Mouse (Mus musculus): ENCODE data around the gene Tmem125. TPM values are rescaled to one million over a fixed set of nuclear protein-coding genes. Genes with fewer than 3 reads are reported as not detected.

Gene Tmem125
- polyA plus RNA-seq, 1 experiment from 2014 or later: 0.90 TPM

DNA sequence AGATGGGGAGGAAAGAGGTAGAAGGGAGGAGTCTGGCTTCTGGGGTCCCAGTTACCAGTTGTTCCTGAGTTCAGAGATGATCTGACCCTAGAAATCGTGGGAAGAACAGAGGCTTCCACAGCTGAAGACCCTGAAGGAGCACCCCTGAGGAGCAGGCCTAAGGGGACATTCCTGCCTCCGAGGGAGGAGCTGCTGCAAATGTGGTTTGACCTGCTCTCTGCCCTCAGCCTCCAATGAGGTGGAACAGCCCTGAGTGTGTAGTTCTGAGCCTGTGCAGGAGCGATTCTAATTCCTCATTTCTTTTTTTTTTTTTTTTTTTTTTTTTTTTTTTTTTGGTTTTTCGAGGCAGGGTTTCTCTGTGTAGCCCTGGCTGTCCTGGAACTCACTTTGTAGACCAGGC is 10.7 kb downstream of the Tmem125 start:
- no peaks in the 10 kb centered on the region for H3K36me3 ChIP-seq (replicated peaks; ENCODE audit: control insufficient read depth, insufficient read depth, low read depth, low read length)
- H3K9ac ChIP-seq (replicated peaks; ENCODE audit: low read length): no peak overlapping the region
- H3K27me3 ChIP-seq (ENCODE audit: control insufficient read depth, insufficient read depth, low read length): no peaks in the 10 kb centered on the region
- 36% methylated on average over 3 of the region's 4 CpGs for WGBS
- no peak overlapping the region for H3K27ac ChIP-seq (replicated peaks; ENCODE audit: low read depth, low read length)
- no peak overlapping the region for H3K4me2 ChIP-seq (ENCODE audit: low read depth, low read length)
- no peaks in the 10 kb centered on the region for H3K4me1 ChIP-seq (ENCODE audit: control insufficient read depth, insufficient read depth, low read length)
- ATAC-seq (replicated peaks; ENCODE audit: insufficient number of reproducible peaks, low FRiP score, low TSS enrichment, low read depth): no peak
- no peaks in the 10 kb centered on the region for H3K9me3 ChIP-seq (replicated peaks; ENCODE audit: control insufficient read depth, low read length)
- DNase-seq (ENCODE audit: low spot score): no peak
- H3K4me3 ChIP-seq (ENCODE audit: low read depth, low read length): no peak overlapping the region

GRCm38 (mm10) chr4:118532663-118533062 is 11.2 kb downstream of the Tmem125 start:
- Histone ChIP-seq H3K4me2 (ENCODE audit: low read depth, low read length) (no peak overlapping the region), H3K9ac (replicated peaks; ENCODE audit: low read length) (no peak overlapping the region), H3K36me3 (replicated peaks; ENCODE audit: control insufficient read depth, insufficient read depth, low read depth, low read length) (no peaks in the 10 kb centered on the region), H3K27ac (replicated peaks; ENCODE audit: low read depth, low read length) (no peak overlapping the region), H3K4me3 (ENCODE audit: low read depth, low read length) (no peak overlapping the region), H3K27me3 (ENCODE audit: control insufficient read depth, insufficient read depth, low read length) (no peaks in the 10 kb centered on the region), H3K9me3 (replicated peaks; ENCODE audit: control insufficient read depth, low read length) (no peaks in the 10 kb centered on the region), H3K4me1 (ENCODE audit: control insufficient read depth, insufficient read depth, low read length) (no peaks in the 10 kb centered on the region)
- ATAC-seq (replicated peaks; ENCODE audit: insufficient number of reproducible peaks, low FRiP score, low TSS enrichment, low read depth): no peak
- no peak for DNase-seq (ENCODE audit: low spot score)
- 78% methylated on average over 5 of the region's 5 CpGs for WGBS

DNA sequence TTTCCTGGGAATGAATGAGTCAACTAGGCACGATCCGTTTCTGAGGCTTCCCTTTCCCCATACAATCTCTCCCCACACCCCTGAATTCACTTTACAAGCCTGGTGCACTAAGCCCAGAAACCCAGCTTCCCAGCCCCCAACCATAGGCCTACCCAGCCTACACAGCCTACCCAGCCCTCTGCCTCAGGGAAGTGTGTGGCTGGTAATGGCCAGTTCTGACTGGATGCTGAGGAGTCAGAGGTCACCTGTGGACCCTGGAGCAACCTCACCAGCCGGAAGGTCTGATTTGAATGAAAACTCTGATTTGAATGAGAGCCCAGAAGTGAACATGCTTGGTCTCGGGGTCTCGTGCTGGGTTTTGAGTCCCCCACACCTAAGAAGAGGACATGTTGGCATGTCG is 16.1 kb downstream of the Tmem125 start:
- Histone ChIP-seq H3K36me3 (replicated peaks; ENCODE audit: control insufficient read depth, insufficient read depth, low read depth, low read length) (no peaks in the 10 kb centered on the region), H3K4me1 (ENCODE audit: control insufficient read depth, insufficient read depth, low read length) (no peaks in the 10 kb centered on the region), H3K27me3 (ENCODE audit: control insufficient read depth, insufficient read depth, low read length) (no peaks in the 10 kb centered on the region), H3K4me3 (ENCODE audit: low read depth, low read length) (no peak overlapping the region), H3K9me3 (replicated peaks; ENCODE audit: control insufficient read depth, low read length) (no peaks in the 10 kb centered on the region), H3K9ac (replicated peaks; ENCODE audit: low read length) (no peak overlapping the region), H3K27ac (replicated peaks; ENCODE audit: low read depth, low read length) (no peak overlapping the region), H3K4me2 (ENCODE audit: low read depth, low read length) (no peak overlapping the region)
- 76% methylated on average over 6 of the region's 6 CpGs for WGBS
- no peak for DNase-seq (ENCODE audit: low spot score)
- ATAC-seq (replicated peaks; ENCODE audit: insufficient number of reproducible peaks, low FRiP score, low TSS enrichment, low read depth): no peak

DNA sequence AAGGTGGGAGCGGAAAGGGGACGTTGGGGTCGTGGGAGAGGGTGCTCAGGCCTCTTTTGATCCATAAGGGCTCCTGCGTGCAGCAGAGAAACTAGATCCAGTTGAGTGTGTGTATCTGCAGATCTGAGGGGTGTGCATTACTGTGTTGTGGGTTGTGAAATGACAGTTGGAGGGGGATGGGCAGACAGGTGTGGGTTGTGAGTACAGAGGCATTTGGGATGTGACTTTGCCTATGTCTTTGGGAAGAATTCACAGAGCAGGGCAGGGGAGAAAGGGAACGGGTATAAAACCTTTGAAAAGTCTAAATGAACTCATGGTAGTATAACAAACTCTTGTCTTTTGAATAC is 16.5 kb downstream of the Tmem125 start:
- ATAC-seq (replicated peaks; ENCODE audit: insufficient number of reproducible peaks, low FRiP score, low TSS enrichment, low read depth) (no peak), DNase-seq (ENCODE audit: low spot score) (no peak)
- Histone ChIP-seq H3K4me2 (ENCODE audit: low read depth, low read length) (no peak overlapping the region), H3K9me3 (replicated peaks; ENCODE audit: control insufficient read depth, low read length) (no peaks in the 10 kb centered on the region), H3K27me3 (ENCODE audit: control insufficient read depth, insufficient read depth, low read length) (no peaks in the 10 kb centered on the region), H3K36me3 (replicated peaks; ENCODE audit: control insufficient read depth, insufficient read depth, low read depth, low read length) (no peaks in the 10 kb centered on the region), H3K4me3 (ENCODE audit: low read depth, low read length) (0 out of 2 replicates have a peak overlapping the region, but pooled peaks have one; percentile 5), H3K27ac (replicated peaks; ENCODE audit: low read depth, low read length) (no peak overlapping the region), H3K9ac (replicated peaks; ENCODE audit: low read length) (no peak overlapping the region), H3K4me1 (ENCODE audit: control insufficient read depth, insufficient read depth, low read length) (no peaks in the 10 kb centered on the region)
- WGBS: 39% methylated on average over 5 of the region's 5 CpGs

DNA sequence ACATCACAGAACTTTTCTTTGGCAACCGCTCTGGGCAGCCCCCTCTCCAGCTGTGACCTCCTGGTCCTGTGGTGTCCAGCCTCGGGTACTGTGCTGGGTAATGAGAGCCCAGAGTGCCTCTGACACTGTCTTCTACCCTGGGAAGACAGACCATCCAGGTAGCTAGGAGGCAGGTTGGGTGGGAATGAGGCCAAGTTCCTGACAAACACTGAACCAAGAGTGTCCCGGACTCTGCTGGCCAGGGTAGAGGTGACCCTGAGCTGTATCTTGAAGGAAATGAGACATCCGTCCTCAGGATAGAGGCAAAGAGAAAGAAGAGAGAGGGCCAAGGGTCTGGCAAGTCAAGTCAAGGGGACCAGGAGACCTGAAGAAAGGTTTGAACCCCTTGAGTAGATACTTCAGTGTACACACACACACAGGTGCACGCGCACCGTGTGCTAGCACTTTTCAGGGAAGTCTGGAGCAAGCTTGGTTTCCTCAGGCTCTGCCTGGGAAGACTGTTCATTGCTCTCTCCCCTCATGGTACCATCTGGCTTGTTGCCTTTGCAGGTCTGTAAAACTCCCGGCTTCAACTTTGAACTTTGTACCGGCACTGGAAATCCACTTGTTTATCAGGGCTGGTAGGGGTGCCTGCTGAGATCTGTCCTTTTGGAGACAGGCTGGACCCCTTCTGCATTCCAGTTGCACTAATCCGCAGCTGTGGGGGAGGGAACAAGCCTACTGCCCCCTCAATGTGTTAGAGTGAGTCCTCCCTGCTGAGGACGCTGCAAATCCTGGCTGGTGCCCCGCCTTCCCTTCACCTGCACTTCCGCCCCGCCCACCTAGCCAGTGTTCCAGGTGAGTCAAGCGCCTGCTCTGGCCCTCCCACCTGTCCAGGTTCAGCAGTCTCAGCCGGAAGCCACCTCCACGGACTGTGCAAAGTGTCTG is 17.2 kb downstream of the Tmem125 start, which contains the start of gene 2610528J11Rik:
2610528J11Rik (plus strand) TSS at position 592 of the 927 bp plus-strand sequence.
- H3K27ac ChIP-seq (replicated peaks; ENCODE audit: low read depth, low read length): no peak within 1 kb of the TSS
- H3K4me3 ChIP-seq (ENCODE audit: low read depth, low read length): 0 out of 2 replicates have a peak within 1 kb of the TSS, but pooled peaks have one; percentile 5
- H3K4me1 ChIP-seq (ENCODE audit: control insufficient read depth, insufficient read depth, low read length): no peaks in the 10 kb centered on the region
- ATAC-seq (replicated peaks; ENCODE audit: insufficient number of reproducible peaks, low FRiP score, low TSS enrichment, low read depth) (no peak), DNase-seq (ENCODE audit: low spot score) (peak; percentile 26)
- H3K36me3 ChIP-seq (replicated peaks; ENCODE audit: control insufficient read depth, insufficient read depth, low read depth, low read length): no peaks in the 10 kb centered on the region
- no peaks in the 10 kb centered on the region for H3K27me3 ChIP-seq (ENCODE audit: control insufficient read depth, insufficient read depth, low read length)
- 40% methylated on average over 17 of the region's 17 CpGs for WGBS
- H3K9ac ChIP-seq (replicated peaks; ENCODE audit: low read length): no peak within 1 kb of the TSS
- no peak within 1 kb of the TSS for H3K4me2 ChIP-seq (ENCODE audit: low read depth, low read length)
- no peaks in the 10 kb centered on the region for H3K9me3 ChIP-seq (replicated peaks; ENCODE audit: control insufficient read depth, low read length)

DNA sequence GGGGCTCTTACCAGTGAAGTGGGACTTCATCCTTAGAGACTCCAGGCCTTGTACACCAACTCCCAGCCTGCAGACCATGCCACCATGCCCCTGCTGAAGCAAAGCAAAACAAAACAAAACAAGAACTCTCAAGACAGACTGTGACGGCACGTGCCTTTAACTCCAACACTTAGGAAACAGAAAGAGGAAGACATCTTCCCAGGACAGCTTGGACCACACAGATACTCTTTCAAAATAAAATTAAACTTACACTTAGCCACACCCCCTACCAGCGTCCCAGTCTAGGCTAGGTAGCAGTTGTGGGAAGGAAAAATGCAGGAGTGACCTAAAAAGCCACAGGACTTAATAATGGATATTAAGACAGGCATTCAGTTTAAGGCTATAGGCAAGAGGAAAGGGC is 18.1 kb downstream of the Tmem125 start:
- H3K4me3 ChIP-seq (ENCODE audit: low read depth, low read length): no peak overlapping the region
- no peaks in the 10 kb centered on the region for H3K27me3 ChIP-seq (ENCODE audit: control insufficient read depth, insufficient read depth, low read length)
- no peak for ATAC-seq (replicated peaks; ENCODE audit: insufficient number of reproducible peaks, low FRiP score, low TSS enrichment, low read depth)
- no peak overlapping the region for H3K9ac ChIP-seq (replicated peaks; ENCODE audit: low read length)
- no peak for DNase-seq (ENCODE audit: low spot score)
- no peak overlapping the region for H3K27ac ChIP-seq (replicated peaks; ENCODE audit: low read depth, low read length)
- H3K4me2 ChIP-seq (ENCODE audit: low read depth, low read length): no peak overlapping the region
- no peaks in the 10 kb centered on the region for H3K4me1 ChIP-seq (ENCODE audit: control insufficient read depth, insufficient read depth, low read length)
- H3K9me3 ChIP-seq (replicated peaks; ENCODE audit: control insufficient read depth, low read length): no peaks in the 10 kb centered on the region
- 71% methylated on average over 3 of the region's 3 CpGs for WGBS
- no peaks in the 10 kb centered on the region for H3K36me3 ChIP-seq (replicated peaks; ENCODE audit: control insufficient read depth, insufficient read depth, low read depth, low read length)

DNA sequence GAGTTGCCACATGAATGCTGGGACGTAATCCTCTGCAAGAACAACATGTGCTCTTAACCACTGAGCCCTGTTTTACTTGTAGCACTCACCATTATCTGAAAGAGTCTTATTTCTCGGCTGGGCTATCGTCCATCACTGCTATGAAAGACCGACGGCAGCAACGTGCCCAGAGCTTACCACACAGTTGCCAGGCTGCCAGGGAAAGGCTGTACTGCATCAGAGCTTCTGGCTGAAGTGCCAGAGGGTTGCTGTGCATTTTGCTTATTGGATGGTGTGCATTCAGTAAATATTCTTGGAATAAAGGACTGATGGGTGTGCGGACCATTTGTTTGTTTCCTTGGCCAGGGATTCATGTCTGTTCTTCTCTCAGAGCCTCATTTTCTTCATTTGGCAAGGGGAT is 19.9 kb downstream of the Tmem125 start:
- Histone ChIP-seq H3K9me3 (replicated peaks; ENCODE audit: control insufficient read depth, low read length) (no peaks in the 10 kb centered on the region), H3K36me3 (replicated peaks; ENCODE audit: control insufficient read depth, insufficient read depth, low read depth, low read length) (no peaks in the 10 kb centered on the region), H3K9ac (replicated peaks; ENCODE audit: low read length) (no peak overlapping the region), H3K4me2 (ENCODE audit: low read depth, low read length) (no peak overlapping the region), H3K4me3 (ENCODE audit: low read depth, low read length) (no peak overlapping the region), H3K27ac (replicated peaks; ENCODE audit: low read depth, low read length) (no peak overlapping the region), H3K4me1 (ENCODE audit: control insufficient read depth, insufficient read depth, low read length) (no peaks in the 10 kb centered on the region), H3K27me3 (ENCODE audit: control insufficient read depth, insufficient read depth, low read length) (no peaks in the 10 kb centered on the region)
- 80% methylated on average over 7 of the region's 7 CpGs for WGBS
- no peak for ATAC-seq (replicated peaks; ENCODE audit: insufficient number of reproducible peaks, low FRiP score, low TSS enrichment, low read depth)
- no peak for DNase-seq (ENCODE audit: low spot score)

DNA sequence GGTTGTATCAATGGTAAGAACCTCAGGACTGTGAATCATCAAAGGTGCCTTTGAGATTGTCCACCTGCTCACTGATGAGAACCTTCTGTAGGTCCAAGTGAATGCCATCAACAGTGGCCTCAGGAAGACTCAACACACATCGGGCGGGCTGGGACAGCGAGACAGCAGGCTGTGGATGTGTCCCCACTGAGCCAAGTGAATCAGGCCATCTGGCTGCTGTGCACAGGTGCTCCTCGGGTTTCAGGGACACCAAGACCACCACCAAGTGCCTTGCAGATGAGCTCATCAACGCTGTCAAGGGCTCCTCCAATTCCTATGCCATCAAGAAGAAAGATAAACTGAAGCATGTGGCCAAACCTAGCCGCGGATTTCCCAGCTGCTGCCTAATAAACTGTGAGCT is 21.6 kb downstream of the Tmem125 start:
- DNase-seq (ENCODE audit: low spot score): no peak
- Histone ChIP-seq H3K9ac (replicated peaks; ENCODE audit: low read length) (no peak overlapping the region), H3K4me3 (ENCODE audit: low read depth, low read length) (no peak overlapping the region), H3K9me3 (replicated peaks; ENCODE audit: control insufficient read depth, low read length) (no peaks in the 10 kb centered on the region), H3K4me2 (ENCODE audit: low read depth, low read length) (no peak overlapping the region), H3K27ac (replicated peaks; ENCODE audit: low read depth, low read length) (no peak overlapping the region), H3K27me3 (ENCODE audit: control insufficient read depth, insufficient read depth, low read length) (no peaks in the 10 kb centered on the region), H3K36me3 (replicated peaks; ENCODE audit: control insufficient read depth, insufficient read depth, low read depth, low read length) (no peaks in the 10 kb centered on the region), H3K4me1 (ENCODE audit: control insufficient read depth, insufficient read depth, low read length) (no peaks in the 10 kb centered on the region)
- 88% methylated on average over 7 of the region's 7 CpGs for WGBS
- ATAC-seq (replicated peaks; ENCODE audit: insufficient number of reproducible peaks, low FRiP score, low TSS enrichment, low read depth): no peak

All from embryonic facial prominence, embryonic 11.5 days (tissue).